Mouse (Mus musculus) MEL (cell line): ENCODE data around the gene Hnrnpf. TPM values are rescaled to one million over a fixed set of nuclear protein-coding genes. Genes with fewer than 3 reads are reported as not detected.
A peak's percentile ranks its signal among the peaks of the same experiment; 100 is the strongest.

Experiments used
- DNase-seq: peaks from one replicate; pipeline ENCODE4 v3.0.0; 2011; ENCODE audit warnings: low read depth, low spot score
- H3K27ac ChIP-seq: 2 replicates; pipeline ENCODE4 v1.5.1; 2012; ENCODE audit warnings: low read depth, mild to moderate bottlenecking, control low read depth, low read length, moderate library complexity; ENCODE audit not compliant: control insufficient read depth
- H3K27me3 ChIP-seq, 2 experiments: fragments of 150-350 bp in 1 of 2; sonication (generic) in 1 of 2; 2 replicates each; pipeline ENCODE4 v1.6.1; 2012; ENCODE audit warnings: low read length in 2 of 2, mild to moderate bottlenecking in 2 of 2, improper control_type of control experiment in 1 of 2, moderate library complexity in 1 of 2; ENCODE audit not compliant: insufficient read depth in 2 of 2, control insufficient read depth in 1 of 2
- H3K36me3 ChIP-seq, 2 experiments: 2 replicates each; pipeline ENCODE4 v1.6.1; 2012 to 2014; ENCODE audit warnings: low read length in 2 of 2, improper control_type of control experiment in 1 of 2, inconsistent platforms in 1 of 2, mild to moderate bottlenecking in 1 of 2; ENCODE audit not compliant: insufficient read depth in 2 of 2, control insufficient read depth in 1 of 2
- H3K4me1 ChIP-seq, 2 experiments: fragments of 150-350 bp in 1 of 2; sonication (generic) in 1 of 2; 2 replicates each; pipeline ENCODE4 v1.6.1; 2012; ENCODE audit warnings: low read length in 2 of 2, improper control_type of control experiment in 1 of 2, mild to moderate bottlenecking in 1 of 2; ENCODE audit not compliant: insufficient read depth in 2 of 2, control insufficient read depth in 1 of 2
- H3K4me3 ChIP-seq, 2 experiments: fragments of 150-350 bp in 1 of 2; sonication (generic) in 1 of 2; 2 replicates each; pipeline ENCODE4 v1.5.1; 2012; ENCODE audit warnings: low read depth in 2 of 2, low read length in 2 of 2, mild to moderate bottlenecking in 2 of 2, moderate library complexity in 2 of 2, control low read depth in 1 of 2, improper control_type of control experiment in 1 of 2; ENCODE audit not compliant: control insufficient read depth in 1 of 2, insufficient read depth in 1 of 2
- H3K79me2 ChIP-seq: 2 replicates; pipeline ENCODE4 v1.6.1; 2012; ENCODE audit warnings: mild to moderate bottlenecking, low read length, moderate library complexity; ENCODE audit not compliant: control insufficient read depth, poor library complexity, insufficient read depth
- H3K9ac ChIP-seq: 2 replicates; pipeline ENCODE4 v1.6.1; 2012; ENCODE audit warnings: low read depth, mild to moderate bottlenecking, control low read depth, low read length, moderate library complexity; ENCODE audit not compliant: control insufficient read depth, poor library complexity, severe bottlenecking
- H3K9me3 ChIP-seq: fragments of 150-350 bp; sonication (generic); replicated peaks from 2 replicates; pipeline ENCODE4 v1.6.1; 2012; ENCODE audit warnings: mild to moderate bottlenecking, low read length, improper control_type of control experiment, moderate library complexity; ENCODE audit not compliant: insufficient read depth
- CHD1 ChIP-seq: IDR thresholded peaks from 2 replicates; pipeline ENCODE4 v1.6.1; 2012; ENCODE audit warnings: low read depth, mild to moderate bottlenecking, inconsistent platforms, low read length, improper control_type of control experiment
- CHD2 ChIP-seq: IDR thresholded peaks from 2 replicates; pipeline ENCODE4 v1.6.1; 2011; ENCODE audit warnings: low read length, improper control_type of control experiment
- CTCF ChIP-seq, 3 experiments: IDR thresholded peaks in 2 of 3; conservative IDR thresholded peaks in 1 of 3; 2 replicates each; pipeline ENCODE4 v1.5.1; 2011 to 2012; ENCODE audit warnings: low read length in 3 of 3, low read depth in 2 of 3, mild to moderate bottlenecking in 2 of 3, improper control_type of control experiment in 1 of 3, inconsistent platforms in 1 of 3, mixed read lengths in 1 of 3, moderate library complexity in 1 of 3; ENCODE audit not compliant: control insufficient read depth in 1 of 3, insufficient read depth in 1 of 3, poor library complexity in 1 of 3, severe bottlenecking in 1 of 3
- E2F4 ChIP-seq: IDR thresholded peaks from 2 replicates; pipeline ENCODE4 v1.6.1; 2011; ENCODE audit warnings: low read depth, low read length, improper control_type of control experiment, borderline replicate concordance
- ELF1 ChIP-seq: IDR thresholded peaks from 2 replicates; pipeline ENCODE4 v1.6.1; 2014; ENCODE audit warnings: low read depth, mild to moderate bottlenecking, inconsistent platforms, low read length, improper control_type of control experiment, moderate library complexity
- EP300 ChIP-seq, 2 experiments: IDR thresholded peaks; 2 replicates each; pipeline ENCODE4 v1.6.1; 2011; ENCODE audit warnings: improper control_type of control experiment in 2 of 2, low read length in 2 of 2, low read depth in 1 of 2, mild to moderate bottlenecking in 1 of 2
- ETS1 ChIP-seq: IDR thresholded peaks from 2 replicates; pipeline ENCODE4 v1.6.1; 2012; ENCODE audit warnings: low read depth, mild to moderate bottlenecking, inconsistent platforms, low read length, improper control_type of control experiment, moderate library complexity
- GATA1 ChIP-seq: IDR thresholded peaks from 2 replicates; pipeline ENCODE4 v1.6.1; 2011; ENCODE audit warnings: low read depth, low read length, improper control_type of control experiment
- HCFC1 ChIP-seq: IDR thresholded peaks from 2 replicates; pipeline ENCODE4 v1.6.1; 2012; ENCODE audit warnings: low read depth, mild to moderate bottlenecking, inconsistent platforms, low read length, improper control_type of control experiment, moderate library complexity
- JUND ChIP-seq: IDR thresholded peaks from 2 replicates; pipeline ENCODE4 v1.6.1; 2011; ENCODE audit warnings: low read depth, mild to moderate bottlenecking, improper control_type of control experiment, low read length
- KAT2A ChIP-seq: conservative IDR thresholded peaks from 2 replicates; pipeline ENCODE4 v1.6.1; 2012; ENCODE audit warnings: low read depth, low read length, improper control_type of control experiment, inconsistent platforms
- MAX ChIP-seq: IDR thresholded peaks from 2 replicates; pipeline ENCODE4 v1.6.1; 2011; ENCODE audit warnings: low read length, improper control_type of control experiment
- MEF2A ChIP-seq: IDR thresholded peaks from 2 replicates; pipeline ENCODE4 v1.6.1; 2014; ENCODE audit warnings: low read depth, mild to moderate bottlenecking, inconsistent platforms, low read length, improper control_type of control experiment; ENCODE audit not compliant: poor library complexity, insufficient replicate concordance, severe bottlenecking; ENCODE audit errors: extremely low read depth
- MYB ChIP-seq: IDR thresholded peaks from 2 replicates; pipeline ENCODE4 v1.6.1; 2011; ENCODE audit warnings: mild to moderate bottlenecking, low read depth, low read length, improper control_type of control experiment
- POLR2A ChIP-seq, 2 experiments: IDR thresholded peaks; 2 replicates each; pipeline ENCODE4 v1.6.1; 2011 to 2012; ENCODE audit warnings: low read length in 2 of 2, mild to moderate bottlenecking in 2 of 2, control low read depth in 1 of 2, improper control_type of control experiment in 1 of 2, low read depth in 1 of 2, moderate library complexity in 1 of 2; ENCODE audit not compliant: control insufficient read depth in 1 of 2, insufficient read depth in 1 of 2, poor library complexity in 1 of 2
- POLR2AphosphoS5 ChIP-seq: IDR thresholded peaks from 2 replicates; pipeline ENCODE4 v1.6.1; 2012; ENCODE audit warnings: low read depth, borderline replicate concordance, mild to moderate bottlenecking, inconsistent platforms, low read length, moderate library complexity, mixed read lengths
- RCOR1 ChIP-seq: IDR thresholded peaks from 2 replicates; pipeline ENCODE4 v1.6.1; 2012; ENCODE audit warnings: low read depth, mild to moderate bottlenecking, inconsistent platforms, low read length, improper control_type of control experiment
- USF1 ChIP-seq: IDR thresholded peaks from 2 replicates; pipeline ENCODE4 v1.6.1; 2014; ENCODE audit warnings: low read depth, mild to moderate bottlenecking, inconsistent platforms, low read length, improper control_type of control experiment, moderate library complexity
- ZMIZ1 ChIP-seq: IDR thresholded peaks from 2 replicates; pipeline ENCODE4 v1.6.1; 2012; ENCODE audit warnings: low read depth, mild to moderate bottlenecking, inconsistent platforms, low read length, improper control_type of control experiment, moderate library complexity
- polyA plus RNA-seq, 2 experiments: library from polyadenylated mRNA; stranded (reverse) in 1 of 2; unstranded in 1 of 2; fragments of >175 nt in 1 of 2; fragments of >200 nt in 1 of 2; gene quantifications; 2 replicates each; pipeline versions ENCODE4 v1.2.1 to v1.2.4; 2012; ENCODE audit warnings: low replicate concordance in 2 of 2, low read depth in 1 of 2; ENCODE audit not compliant: insufficient read length in 2 of 2, insufficient read depth in 1 of 2, missing spikeins in 1 of 2
- total RNA-seq: library from RNA; depleted of rRNA; stranded (reverse); fragments of 300-350 nt; gene quantifications from 2 replicates; pipeline ENCODE4 v1.2.3, GENCODE M21; 2012

Gene Hnrnpf
- total and polyA plus RNA-seq, 3 experiments: 722 to 2,287 (median 882) TPM

DNA sequence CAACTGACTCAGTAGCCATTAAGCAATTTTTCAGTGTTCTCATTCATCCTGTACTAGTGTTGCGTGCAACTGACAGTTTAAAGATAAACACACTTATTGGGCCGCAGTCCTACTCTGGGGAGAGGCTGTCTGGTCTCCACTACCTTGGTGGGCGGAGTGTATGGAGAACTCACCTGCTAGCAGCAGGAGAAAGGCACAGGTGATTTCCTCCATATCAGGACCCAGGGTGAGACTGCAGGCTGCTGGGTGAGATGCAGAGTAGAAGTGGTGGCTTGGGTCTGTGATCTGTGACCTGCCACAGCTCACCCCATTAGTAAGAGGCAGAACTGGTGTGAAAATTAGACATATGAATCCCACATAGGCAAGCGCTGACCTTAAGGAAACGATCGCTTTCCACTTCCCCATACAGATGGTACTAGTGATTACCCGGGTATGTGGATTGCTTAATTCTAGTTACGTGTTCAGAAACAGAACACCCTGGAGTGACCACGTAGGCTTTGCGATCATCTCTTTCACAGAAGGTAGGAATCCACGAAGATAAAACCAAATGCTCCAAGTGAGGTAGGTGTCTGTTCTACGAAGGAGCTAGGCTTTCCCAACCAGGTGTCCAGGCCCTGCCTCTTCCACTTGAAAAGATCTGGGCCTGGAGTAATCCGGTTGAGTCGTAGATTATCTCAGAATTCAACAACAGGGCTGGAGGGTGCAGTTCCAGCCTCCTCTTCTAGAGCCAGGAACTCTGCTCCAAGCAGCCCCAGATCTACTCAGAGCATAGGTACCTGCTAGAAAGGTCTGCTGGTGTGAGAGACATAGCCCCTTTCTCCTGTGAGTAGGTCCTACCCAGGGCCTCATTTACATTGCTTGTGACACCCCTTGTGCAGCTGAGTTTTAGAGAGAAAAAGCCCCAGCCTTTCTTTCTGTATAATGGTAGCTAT, 35.8 kb downstream of the Hnrnpf start:
- Histone ChIP-seq H3K4me3 (no peak overlapping the region), H3K4me1 (0 out of 4 replicates have a peak, but pooled peaks cover 0 to 4% of the 10 kb centered on the region in 2 experiments), H3K9ac (no peak overlapping the region), H3K9me3 (no peaks in the 10 kb centered on the region), H3K79me2 (no peaks in the 10 kb centered on the region), H3K27me3 (no peaks in the 10 kb centered on the region), H3K36me3 (no peaks in the 10 kb centered on the region), H3K27ac (no peak overlapping the region)
- no peak for TF ChIP-seq ZMIZ1
- TF ChIP-seq ETS1: no peak
- no peak for TF ChIP-seq MYB
- TF ChIP-seq HCFC1: no peak
- TF ChIP-seq KAT2A: no peak
- TF ChIP-seq JUND: no peak
- no peak for TF ChIP-seq MEF2A
- no peak for TF ChIP-seq CHD1
- TF ChIP-seq EP300 (IDR thresholded peaks at IDR 0.05; ENCODE audit: low read depth in 1 of 2, low read length in 2 of 2): no peak
- TF ChIP-seq POLR2A (IDR thresholded peaks at IDR 0.05; ENCODE audit: control insufficient read depth in 1 of 2, insufficient read depth in 1 of 2, low read depth in 1 of 2, low read length in 2 of 2, poor library complexity in 1 of 2): no peak
- TF ChIP-seq POLR2AphosphoS5: no peak
- TF ChIP-seq GATA1: no peak
- no peak for TF ChIP-seq USF1
- no peak for DNase-seq

DNA sequence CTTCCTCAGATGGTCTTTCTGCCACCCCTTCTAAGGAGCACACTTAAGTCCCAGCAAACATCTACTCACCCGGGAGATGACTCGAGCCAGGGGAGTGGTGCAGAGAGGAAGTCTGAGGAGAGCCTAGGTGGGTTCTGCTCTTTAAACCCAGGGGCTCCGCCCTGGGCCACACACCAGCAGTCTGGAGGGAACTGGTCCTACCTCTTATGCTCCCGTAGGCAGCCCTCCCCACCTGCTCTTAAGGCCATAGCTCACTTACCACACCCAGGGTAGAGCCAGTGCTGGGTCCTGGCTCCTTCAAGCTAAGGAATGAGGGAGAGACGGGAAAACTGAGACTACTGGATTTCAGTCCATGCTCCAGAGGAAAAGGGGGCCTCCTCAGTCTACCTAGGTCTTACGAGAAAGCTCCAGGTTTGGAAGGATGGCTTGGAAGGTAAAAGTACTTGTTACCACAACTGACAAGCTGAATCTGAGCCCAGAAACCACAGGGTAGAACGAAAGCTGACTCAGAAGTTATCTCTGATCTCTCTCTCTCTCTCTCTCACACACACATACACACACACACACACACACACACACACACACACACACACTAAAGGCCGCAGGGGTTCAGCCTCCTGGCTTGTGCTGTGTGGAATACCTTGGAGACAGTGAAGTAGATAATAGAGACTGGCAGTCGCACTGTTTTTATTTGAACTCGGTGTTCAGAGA, 37.3 kb downstream of the Hnrnpf start, which contains the start of gene Fxyd4:
Fxyd4 (minus strand) TSS at position 471 of the 711 bp plus-strand sequence.
- Histone ChIP-seq H3K4me1 (0 out of 4 replicates have a peak, but pooled peaks cover 0 to 4% of the 10 kb centered on the region in 2 experiments), H3K27me3 (no peaks in the 10 kb centered on the region), H3K4me3 (no peak within 1 kb of the TSS), H3K79me2 (no peaks in the 10 kb centered on the region), H3K9ac (no peak within 1 kb of the TSS), H3K36me3 (no peaks in the 10 kb centered on the region), H3K27ac (no peak within 1 kb of the TSS), H3K9me3 (no peaks in the 10 kb centered on the region)
- TF ChIP-seq USF1 (no peak), RCOR1 (no peak), MAX (no peak), ELF1 (no peak), CHD2 (no peak), KAT2A (no peak), E2F4 (no peak), CTCF (IDR thresholded peaks at IDR 0.05 in 2 of 3, conservative IDR thresholded peaks at IDR 0.05 in 1 of 3; ENCODE audit: control insufficient read depth in 1 of 3, insufficient read depth in 1 of 3, low read depth in 2 of 3, low read length in 3 of 3, poor library complexity in 1 of 3, severe bottlenecking in 1 of 3) (no peak)
- DNase-seq: peak; percentile 28
